Mouse (Mus musculus) bone marrow macrophage, adult 2 months (primary cell): ENCODE measurements at regions not wholly inside any gene's neighbourhood (a gene's known extent, or its start where the extent isn't known, plus 50 kb on each side); places are given as distances from the start of the nearest gene placed in this dataset.

Experiments used
- CTCF ChIP-seq: IDR thresholded peaks from 2 replicates; pipeline ENCODE4 v1.5.1; 2012; ENCODE audit warnings: low read depth, mild to moderate bottlenecking, low read length, moderate library complexity
- POLR2A ChIP-seq: IDR thresholded peaks from 2 replicates; pipeline ENCODE4 v1.6.1; 2012; ENCODE audit warnings: mild to moderate bottlenecking, low read depth, low read length, borderline replicate concordance

GRCm38 (mm10) chr15:41359276-41359675, 1225.1 kb downstream of the 9330182O14Rik start:
- TF ChIP-seq POLR2A (no peak), CTCF (no peak)
